In the genomic region with DNA sequence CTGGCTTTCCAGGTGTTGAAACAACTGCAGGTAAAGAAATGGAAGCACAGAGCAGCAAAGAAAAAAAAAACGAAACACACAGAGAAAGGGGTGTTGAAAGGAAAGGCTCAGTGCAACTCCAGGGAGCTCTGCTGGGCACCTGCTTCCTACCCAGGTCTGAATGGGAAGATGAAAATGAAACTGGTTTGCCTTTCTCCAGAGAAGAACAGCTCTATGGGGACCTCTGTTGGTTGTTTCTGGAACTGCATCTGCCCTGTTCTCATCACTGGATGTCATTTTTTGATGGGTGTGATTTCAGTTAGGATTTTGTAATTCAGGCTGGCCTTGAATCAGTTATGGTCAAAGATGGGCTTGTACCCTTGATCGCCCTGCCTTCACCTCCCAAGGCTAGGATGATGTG, we compare ENCODE assay signal across 9 mouse cellular contexts. TPM values are rescaled to one million over a fixed set of nuclear protein-coding genes. Genes with fewer than 3 reads are reported as not detected.
DNase-seq lines count a peak whose midpoint lies in the region; ATAC-seq and TF ChIP-seq lines count a peak whose summit lies in the region.
"Had no signal": no experiment of that assay in that cellular context is flagged by ENCODE, and none has a peak within 500 bp of the region (broad histone marks: within the 10 kb centered on the region; RNA-seq: fewer than 3 reads in every experiment).

No protein-coding gene starts in this region.

- TF ChIP-seq POLR2A in kidney, adult 2 months (IDR thresholded peaks at IDR 0.05; ENCODE audit: low read depth, low read length): no peak
- TF ChIP-seq POLR2A in thymus, adult 2 months (IDR thresholded peaks at IDR 0.05; ENCODE audit: control insufficient read depth, extremely low read depth, insufficient read depth, low read length, poor library complexity): no peak

- peaks cover 15% of the 10 kb centered on the region for H3K36me3 ChIP-seq in kidney, adult 2 months (ENCODE audit: control insufficient read depth, insufficient read depth, low read length)
- peaks cover 96% of the 10 kb centered on the region for H3K36me3 ChIP-seq in kidney, embryonic 14.5 days (ENCODE audit: control insufficient read depth, insufficient read depth, low read length)
- peaks cover 70% of the 10 kb centered on the region for H3K36me3 ChIP-seq in thymus, adult 2 months (ENCODE audit: control insufficient read depth, insufficient read depth, low read length)

- H3K9ac ChIP-seq in kidney, embryonic 14.5 days (ENCODE audit: low read depth, low read length): no peak overlapping the region
- H3K9ac ChIP-seq: embryonic facial prominence, embryonic 15.5 days had no signal

- TF ChIP-seq CTCF in kidney, adult 2 months (conservative IDR thresholded peaks at IDR 0.05; ENCODE audit: insufficient read depth, insufficient read length, low read depth, low read length): peak; percentile 61
- no peak for TF ChIP-seq CTCF in thymus, adult 2 months (IDR thresholded peaks at IDR 0.05; ENCODE audit: borderline replicate concordance, control insufficient read depth, extremely low read depth, insufficient read depth, low read length, poor library complexity)

- DNase-seq in kidney, adult 2 months: peak; percentile 82
- peak; percentile 92 for DNase-seq in adrenal gland, postnatal 10 days
- peak; percentile 73 for DNase-seq in embryo, embryonic 11 days
- peak; percentile 81 to 91 for DNase-seq in left cerebral cortex, adult 18-20 months (ENCODE audit: low spot score in 2 of 2)
- peak; percentile 67 to 77 for DNase-seq in monocyte, adult 2 months (ENCODE audit: low read depth in 1 of 2, low spot score in 2 of 2)
- peak; percentile 87 for DNase-seq in thymus, adult 2 months

- ATAC-seq in kidney, embryonic 14.5 days (ENCODE audit: low FRiP score, low TSS enrichment): no peak
- ATAC-seq in hematopoietic stem cell, adult 5-6 weeks (replicated peaks in 1 of 2; ENCODE audit: insufficient read depth in 1 of 2, low FRiP score in 2 of 2, low TSS enrichment in 1 of 2, low read depth in 1 of 2, poor library complexity in 2 of 2, severe bottlenecking in 2 of 2): peak; percentile 76 to 92

- no peak overlapping the region for H3K4me2 ChIP-seq in kidney, embryonic 14.5 days (replicated peaks; ENCODE audit: low read depth, low read length)
- H3K4me2 ChIP-seq: embryonic facial prominence, embryonic 15.5 days had no signal

- H3K4me1 ChIP-seq in kidney, adult 2 months (ENCODE audit: control insufficient read depth, insufficient read depth, low read length): no peaks in the 10 kb centered on the region
- no peaks in the 10 kb centered on the region for H3K4me1 ChIP-seq in kidney, embryonic 14.5 days (ENCODE audit: control insufficient read depth, insufficient read depth, low read length)
- peaks cover 4% of the 10 kb centered on the region for H3K4me1 ChIP-seq in thymus, adult 2 months (replicated peaks; ENCODE audit: control insufficient read depth, insufficient read depth, low read length)
- H3K4me1 ChIP-seq: embryonic facial prominence, embryonic 15.5 days had no signal

- H3K27me3 ChIP-seq in kidney, adult 2 months (replicated peaks; ENCODE audit: control insufficient read depth, insufficient read depth, low read length): no peaks in the 10 kb centered on the region
- H3K27me3 ChIP-seq in kidney, embryonic 14.5 days (ENCODE audit: control insufficient read depth, insufficient read depth, low read length): no peaks in the 10 kb centered on the region
- no peaks in the 10 kb centered on the region for H3K27me3 ChIP-seq in thymus, adult 2 months (ENCODE audit: control insufficient read depth, insufficient read depth, low read length)
- H3K27me3 ChIP-seq: embryonic facial prominence, embryonic 15.5 days had no signal

- H3K9me3 ChIP-seq in kidney, embryonic 14.5 days (ENCODE audit: control insufficient read depth, low read length): no peaks in the 10 kb centered on the region
- H3K9me3 ChIP-seq: embryonic facial prominence, embryonic 15.5 days had no signal

- no peak overlapping the region for H3K27ac ChIP-seq in kidney, adult 2 months (ENCODE audit: insufficient read depth, low read depth, low read length)
- no peak overlapping the region for H3K27ac ChIP-seq in kidney, embryonic 14.5 days (ENCODE audit: low read depth, low read length)
- no peak overlapping the region for H3K27ac ChIP-seq in thymus, adult 2 months (ENCODE audit: control insufficient read depth, insufficient read depth, low read length)
- H3K27ac ChIP-seq: embryonic facial prominence, embryonic 15.5 days had no signal

- no peak overlapping the region for H3K4me3 ChIP-seq in kidney, adult 2 months (ENCODE audit: insufficient read depth, low read depth, low read length)
- H3K4me3 ChIP-seq in kidney, embryonic 14.5 days (ENCODE audit: low read length): no peak overlapping the region
- H3K4me3 ChIP-seq in thymus, adult 2 months (ENCODE audit: control insufficient read depth, insufficient read depth, low read length): no peak overlapping the region
- H3K4me3 ChIP-seq: embryonic facial prominence, embryonic 15.5 days had no signal

- WGBS in kidney, adult 2 months: 34% methylated on average over 2 of the region's 2 CpGs
- 37% methylated on average over 2 of the region's 2 CpGs for WGBS in kidney, embryonic 14.5 days
- 39% methylated on average over 2 of the region's 2 CpGs for WGBS in thymus, adult 2 months

RNA-seq across cellular contexts. Expression of gene Zfp687, which starts 18.3 kb away (rescaled TPM):
- polyA plus RNA-seq in kidney, adult 2 months (2012; rRNA removed): 16.3 and 18.5 TPM in 2 replicates
- 28.7 and 38.1 TPM in 2 replicates for polyA plus RNA-seq in kidney, embryonic 14.5 days (2014; fragmentation: Nextera tagmentation; extraction: Ambion mirVana)
- total RNA-seq in adrenal gland, postnatal 10 days (2021): 10 to 100 TPM; 35.3 to 39.8 TPM
- total RNA-seq in hematopoietic stem cell, adult 5-6 weeks (2017): 26.6 and 29.0 TPM in 2 replicates
- total RNA-seq in left cerebral cortex, adult 18-20 months (2021): 10 to 100 TPM; 23.1 to 24.6 TPM
- 57.1 and 61.2 TPM in 2 replicates for polyA plus RNA-seq in thymus, adult 2 months (2012; rRNA removed)

RNA-seq across cellular contexts. Expression of gene Pi4kb, which starts 22.4 kb away (rescaled TPM):
- 35.9 and 41.7 TPM in 2 replicates for polyA plus RNA-seq in kidney, adult 2 months (2012; rRNA removed)
- polyA plus RNA-seq in kidney, embryonic 14.5 days (2014; fragmentation: Nextera tagmentation; extraction: Ambion mirVana): 22.6 and 25.7 TPM in 2 replicates
- 10 to 100 TPM; 43.1 to 45.3 TPM for total RNA-seq in adrenal gland, postnatal 10 days (2021)
- total RNA-seq in hematopoietic stem cell, adult 5-6 weeks (2017): 28.3 and 34.2 TPM in 2 replicates
- 10 to 100 TPM; 60.9 to 62.2 TPM for total RNA-seq in left cerebral cortex, adult 18-20 months (2021)
- 59.0 and 62.3 TPM in 2 replicates for polyA plus RNA-seq in thymus, adult 2 months (2012; rRNA removed)

RNA-seq across cellular contexts. Expression of gene Rfx5, which starts 43.1 kb away (rescaled TPM):
- polyA plus RNA-seq in kidney, adult 2 months (2012; rRNA removed): 10.3 and 12.8 TPM in 2 replicates
- polyA plus RNA-seq in kidney, embryonic 14.5 days (2014; fragmentation: Nextera tagmentation; extraction: Ambion mirVana): 8.7 and 13.0 TPM in 2 replicates
- total RNA-seq in adrenal gland, postnatal 10 days (2021): 10 to 100 TPM; 20.2 to 31.4 TPM
- 28.1 and 39.0 TPM in 2 replicates for total RNA-seq in hematopoietic stem cell, adult 5-6 weeks (2017)
- total RNA-seq in left cerebral cortex, adult 18-20 months (2021): 10 to 100 TPM; 23.1 to 24.5 TPM
- polyA plus RNA-seq in thymus, adult 2 months (2012; rRNA removed): 33.3 and 36.8 TPM in 2 replicates

RNA-seq across cellular contexts. Expression of gene Psmd4, which starts 45.5 kb away (rescaled TPM):
- polyA plus RNA-seq in kidney, adult 2 months (2012; rRNA removed): 136 TPM in 2 replicates
- polyA plus RNA-seq in kidney, embryonic 14.5 days (2014; fragmentation: Nextera tagmentation; extraction: Ambion mirVana): 261 and 286 TPM in 2 replicates
- total RNA-seq in adrenal gland, postnatal 10 days (2021): 100 to 1,000 TPM; 206 to 221 TPM
- 164 and 233 TPM in 2 replicates for total RNA-seq in hematopoietic stem cell, adult 5-6 weeks (2017)
- total RNA-seq in left cerebral cortex, adult 18-20 months (2021): 100 to 1,000 TPM; 165 to 171 TPM
- polyA plus RNA-seq in thymus, adult 2 months (2012; rRNA removed): 212 and 227 TPM in 2 replicates
